Mouse (Mus musculus): ENCODE measurements at regions not wholly inside any gene's neighbourhood (a gene's known extent, or its start where the extent isn't known, plus 50 kb on each side); places are given as distances from the start of the nearest gene placed in this dataset.
"Not testable (repeated sequence)": the region's sequence is repeated elsewhere in the genome, so short reads cannot be mapped to it uniquely, and the experiment has no call there.

- DNase-seq (ENCODE audit: low spot score) = not testable (repeated sequence)
Measured at GRCm38 (mm10) chr16:86187609-86188008, 286.0 kb upstream of the Adamts5 start.

- DNase-seq (ENCODE audit: low spot score) = no peak
Measured at GRCm38 (mm10) chr16:86159021-86159815, 257.6 kb upstream of the Adamts5 start.

GRCm38 (mm10) chr16:86138171-86138570 lies 236.5 kb upstream of the Adamts5 start:
- DNase-seq (ENCODE audit: low spot score) = no peak

DNA sequence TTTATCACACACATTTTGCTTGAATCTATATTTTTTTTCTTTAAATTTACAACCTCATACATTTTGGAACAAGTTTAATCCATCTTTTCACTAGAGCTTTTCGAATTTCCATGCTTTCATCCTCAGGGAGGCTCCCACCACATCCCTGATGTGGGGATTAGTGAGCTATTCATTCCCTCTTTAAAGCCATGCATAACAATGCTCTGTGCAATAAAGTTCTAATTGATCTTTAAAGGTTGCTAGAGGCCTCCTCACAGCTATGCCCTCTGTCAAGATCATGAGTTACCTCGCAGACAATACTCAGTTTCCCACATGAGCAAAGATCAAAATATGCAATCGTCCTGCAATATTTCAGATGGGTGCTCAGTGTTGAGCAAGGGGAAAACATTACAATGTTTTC lies 234.5 kb upstream of the Adamts5 start:
- DNase-seq (ENCODE audit: low spot score) = no peak

DNA sequence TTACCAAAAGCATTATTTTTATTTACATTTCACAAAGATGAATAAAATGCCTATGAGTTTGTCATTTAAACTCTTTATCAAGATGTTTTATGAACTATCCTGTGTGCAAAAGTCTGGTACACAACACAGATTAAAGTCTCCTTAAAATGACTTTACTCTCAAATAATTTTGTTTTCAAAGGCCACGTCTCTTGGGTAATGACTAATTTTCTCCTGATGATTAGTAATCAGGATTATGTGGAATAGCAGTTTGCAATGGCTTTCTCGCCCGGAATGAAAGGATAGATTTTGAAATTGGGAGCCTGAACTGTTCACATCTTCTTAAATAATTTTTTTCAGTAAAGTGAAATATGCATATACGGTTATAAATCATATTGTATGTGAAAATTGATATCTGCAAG lies 225.8 kb upstream of the Adamts5 start:
- DNase-seq (ENCODE audit: low spot score) = no peak

GRCm38 (mm10) chr16:86124182-86124581 lies 222.6 kb upstream of the Adamts5 start:
- no peak for DNase-seq (ENCODE audit: low spot score)

GRCm38 (mm10) chr16:86122936-86123335 lies 221.3 kb upstream of the Adamts5 start:
- DNase-seq (ENCODE audit: low spot score) = no peak

DNA sequence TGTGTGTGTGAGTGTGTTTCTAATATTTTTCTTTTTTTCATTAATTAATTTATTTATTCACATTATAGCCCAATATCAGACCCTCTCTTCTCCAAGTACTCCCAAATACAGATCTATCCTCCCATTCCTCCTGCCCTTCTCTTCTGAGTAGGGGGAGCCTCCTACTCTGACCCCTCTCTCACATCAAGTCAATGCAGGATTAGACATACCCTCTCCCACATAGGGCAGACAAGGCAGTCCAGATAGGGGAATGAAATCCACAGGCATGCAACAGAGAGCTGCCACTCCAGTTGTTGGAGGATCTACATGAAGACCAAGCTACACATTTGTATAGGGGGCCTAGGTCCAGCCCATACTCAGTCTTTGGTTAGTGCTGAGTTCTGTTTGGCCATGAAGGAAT lies 216.3 kb upstream of the Adamts5 start:
- DNase-seq (ENCODE audit: low spot score) = no peak

- no peak for DNase-seq (ENCODE audit: low spot score)
Measured at GRCm38 (mm10) chr16:86115587-86116376, 214.2 kb upstream of the Adamts5 start.

DNA sequence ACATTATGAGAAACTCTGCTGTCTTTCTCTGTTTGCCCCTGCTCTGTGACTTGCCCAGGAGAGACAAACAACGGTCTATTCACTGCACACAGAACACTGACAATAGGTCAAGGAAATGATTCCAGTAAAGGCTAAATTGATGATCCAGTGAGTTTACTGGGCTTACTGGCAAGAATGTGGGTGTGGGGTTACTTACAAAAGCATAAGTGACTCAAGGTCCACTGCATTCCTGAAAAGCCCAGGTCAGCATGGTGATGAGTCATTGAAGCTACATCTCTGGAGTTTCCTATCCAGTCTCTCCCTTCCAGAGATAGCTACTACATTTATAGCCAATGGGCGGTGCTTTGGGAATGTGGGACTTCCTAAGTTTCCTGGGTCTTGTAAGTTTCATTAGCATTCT lies 192.8 kb upstream of the Adamts5 start:
- no peak for DNase-seq (ENCODE audit: low spot score)

GRCm38 (mm10) chr16:86090175-86090574 lies 188.5 kb upstream of the Adamts5 start:
- no peak for DNase-seq (ENCODE audit: low spot score)

- DNase-seq (ENCODE audit: low spot score) = no peak
Measured at GRCm38 (mm10) chr16:86087421-86087820, 185.8 kb upstream of the Adamts5 start.

- DNase-seq (ENCODE audit: low spot score) = no peak
Measured at GRCm38 (mm10) chr16:86067628-86068364, 166.2 kb upstream of the Adamts5 start.

GRCm38 (mm10) chr16:86060087-86060486 lies 158.5 kb upstream of the Adamts5 start:
- DNase-seq (ENCODE audit: low spot score) = no peak

GRCm38 (mm10) chr16:86044695-86045094 lies 143.1 kb upstream of the Adamts5 start:
- DNase-seq (ENCODE audit: low spot score) = no peak

DNA sequence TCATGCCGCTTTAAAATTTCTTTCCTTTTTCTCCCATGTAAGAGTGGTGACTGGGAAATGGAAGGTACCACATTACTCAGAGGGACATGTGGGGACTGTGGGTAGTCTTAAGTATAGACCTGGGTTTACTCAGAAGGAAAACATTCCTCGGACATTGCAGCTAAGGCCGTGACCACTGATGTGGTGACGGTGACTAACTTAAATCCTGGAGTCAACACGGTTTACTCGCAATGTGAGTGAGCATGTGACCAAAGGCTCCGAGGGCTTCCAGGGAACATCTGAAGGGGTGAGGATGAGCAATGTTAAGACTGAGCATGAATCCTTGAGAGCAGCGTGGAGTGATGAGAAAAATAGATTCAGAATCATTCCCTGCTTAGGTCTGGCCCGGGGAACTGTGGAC lies 133.1 kb upstream of the Adamts5 start:
- DNase-seq (ENCODE audit: low spot score) = no peak

- no peak for DNase-seq (ENCODE audit: low spot score)
Measured at GRCm38 (mm10) chr16:86027700-86028099, 126.1 kb upstream of the Adamts5 start.

GRCm38 (mm10) chr16:86015336-86015735 lies 113.7 kb upstream of the Adamts5 start:
- peak; percentile 23 for DNase-seq (ENCODE audit: low spot score)

GRCm38 (mm10) chr16:86011051-86011450 lies 109.4 kb upstream of the Adamts5 start:
- no peak for DNase-seq (ENCODE audit: low spot score)

DNA sequence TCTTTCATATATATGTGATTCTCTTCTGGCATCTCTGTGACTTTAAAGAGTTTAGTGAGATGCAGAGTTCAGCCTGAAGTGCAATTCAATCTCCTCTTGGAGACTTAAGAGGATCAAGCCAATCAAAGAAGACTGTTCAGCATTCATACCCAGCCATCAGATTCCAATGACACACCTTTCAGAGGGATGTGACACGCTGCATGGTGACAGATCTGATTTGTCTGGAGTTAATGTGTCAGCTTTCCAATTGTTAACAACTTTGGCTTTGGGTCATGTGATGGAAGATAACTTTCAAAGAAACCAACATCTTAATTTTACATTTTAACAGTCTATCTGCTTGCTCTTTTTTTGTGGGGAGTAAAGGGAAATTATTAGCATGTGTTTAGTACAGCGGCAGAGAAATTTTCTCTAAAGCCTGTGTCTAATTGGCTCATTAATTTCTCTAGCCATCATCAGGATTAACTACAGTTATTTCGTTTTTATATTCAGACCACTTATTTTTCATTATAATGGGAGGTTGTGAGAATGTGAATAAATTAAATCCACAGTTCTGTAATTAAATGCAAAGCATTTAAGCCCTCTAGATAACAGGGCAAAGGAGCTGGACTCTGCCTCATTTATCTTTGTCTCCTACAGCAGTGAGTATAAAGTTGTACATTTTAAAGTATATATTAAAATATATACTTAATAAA lies 108.2 kb upstream of the Adamts5 start:
- no peak for DNase-seq (ENCODE audit: low spot score)

GRCm38 (mm10) chr16:86007799-86008198 lies 106.2 kb upstream of the Adamts5 start:
- DNase-seq (ENCODE audit: low spot score) = no peak

GRCm38 (mm10) chr16:86000846-86001245 lies 99.2 kb upstream of the Adamts5 start:
- peak; percentile 23 for DNase-seq (ENCODE audit: low spot score)

Measured in left cerebral cortex, adult 11 months (tissue).